Mouse (Mus musculus): ENCODE results near the gene Fam78b. TPM values are rescaled to one million over a fixed set of nuclear protein-coding genes. Genes with fewer than 3 reads are reported as not detected.

Fam78b gene
- polyA plus RNA-seq (2015; fragmentation: Nextera tagmentation; extraction: Ambion mirVana): 0.89 and 1.2 TPM in 2 replicates

- no peaks in the 10 kb centered on the region for H3K9me3 ChIP-seq (replicated peaks)
- peak within 1 kb of the TSS; percentile 56 for H3K27ac ChIP-seq
- no peaks in the 10 kb centered on the region for H3K36me3 ChIP-seq
- under 1% methylated on average over 72 of the region's 85 CpGs for WGBS
- H3K27me3 ChIP-seq: peaks cover 39% of the 10 kb centered on the region
- peak within 1 kb of the TSS; percentile 75 for H3K4me3 ChIP-seq
- peak within 1 kb of the TSS; percentile 67 for H3K9ac ChIP-seq
- H3K4me1 ChIP-seq (replicated peaks): peaks cover 13% of the 10 kb centered on the region
- ATAC-seq (replicated peaks; ENCODE audit: insufficient number of reproducible peaks, insufficient read depth, low FRiP score, low read depth): peak; percentile 41
- peak within 1 kb of the TSS; percentile 96 for H3K4me2 ChIP-seq
Observed at GRCm38 (mm10) chr1:167001174-167001843, at the start of gene Fam78b. Gene Fam78b (plus strand): TSS chr1:167001417.

DNA sequence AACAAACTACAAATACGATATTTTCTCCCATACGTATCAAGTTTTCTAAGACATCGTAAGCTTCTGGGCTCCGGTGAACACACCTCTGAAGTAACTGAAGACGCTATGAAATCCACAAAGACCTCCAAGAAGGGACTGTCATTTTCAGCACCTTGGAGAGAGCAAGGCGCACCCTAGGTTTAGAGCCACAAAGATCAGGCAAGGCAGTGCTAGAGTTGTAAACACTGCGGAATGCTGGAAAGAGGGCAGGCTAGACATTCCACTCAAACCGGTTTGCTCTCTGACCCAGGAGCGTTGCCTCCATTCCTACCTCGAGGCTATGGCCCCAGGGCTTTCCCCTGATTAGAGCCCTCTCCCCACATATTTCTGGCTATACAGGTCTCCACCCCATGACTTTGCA, 36.7 kb upstream of the Fam78b start:
- Histone ChIP-seq H3K27me3 (no peaks in the 10 kb centered on the region), H3K4me1 (replicated peaks) (no peaks in the 10 kb centered on the region), H3K9ac (no peak overlapping the region), H3K27ac (no peak overlapping the region), H3K4me3 (no peak overlapping the region), H3K36me3 (no peaks in the 10 kb centered on the region), H3K9me3 (replicated peaks) (no peaks in the 10 kb centered on the region), H3K4me2 (no peak overlapping the region)
- 29% methylated on average over 10 of the region's 10 CpGs for WGBS
- ATAC-seq (replicated peaks; ENCODE audit: insufficient number of reproducible peaks, insufficient read depth, low FRiP score, low read depth): no peak

- Histone ChIP-seq H3K4me1 (replicated peaks) (no peaks in the 10 kb centered on the region), H3K9me3 (replicated peaks) (no peaks in the 10 kb centered on the region), H3K4me2 (no peak overlapping the region), H3K9ac (no peak overlapping the region), H3K4me3 (no peak overlapping the region), H3K27ac (no peak overlapping the region), H3K36me3 (no peaks in the 10 kb centered on the region), H3K27me3 (no peaks in the 10 kb centered on the region)
- 52% methylated on average over 5 of the region's 5 CpGs for WGBS
- no peak for ATAC-seq (replicated peaks; ENCODE audit: insufficient number of reproducible peaks, insufficient read depth, low FRiP score, low read depth)
Observed at GRCm38 (mm10) chr1:166968271-166968670, 32.9 kb upstream of the Fam78b start.

GRCm38 (mm10) chr1:166973731-166974130, 27.5 kb upstream of the Fam78b start:
- Histone ChIP-seq H3K9ac (no peak overlapping the region), H3K4me2 (no peak overlapping the region), H3K27me3 (no peaks in the 10 kb centered on the region), H3K9me3 (replicated peaks) (no peaks in the 10 kb centered on the region), H3K4me1 (replicated peaks) (no peaks in the 10 kb centered on the region), H3K36me3 (no peaks in the 10 kb centered on the region), H3K27ac (no peak overlapping the region), H3K4me3 (no peak overlapping the region)
- WGBS: 84% methylated on average over 3 of the region's 3 CpGs
- no peak for ATAC-seq (replicated peaks; ENCODE audit: insufficient number of reproducible peaks, insufficient read depth, low FRiP score, low read depth)

- Histone ChIP-seq H3K9ac (no peak overlapping the region), H3K4me1 (replicated peaks) (no peaks in the 10 kb centered on the region), H3K36me3 (no peaks in the 10 kb centered on the region), H3K4me3 (no peak overlapping the region), H3K27ac (no peak overlapping the region), H3K27me3 (no peaks in the 10 kb centered on the region), H3K9me3 (replicated peaks) (no peaks in the 10 kb centered on the region), H3K4me2 (no peak overlapping the region)
- no peak for ATAC-seq (replicated peaks; ENCODE audit: insufficient number of reproducible peaks, insufficient read depth, low FRiP score, low read depth)
- 60% methylated on average over 5 of the region's 5 CpGs for WGBS
Observed at GRCm38 (mm10) chr1:166978611-166979010, 22.6 kb upstream of the Fam78b start.

DNA sequence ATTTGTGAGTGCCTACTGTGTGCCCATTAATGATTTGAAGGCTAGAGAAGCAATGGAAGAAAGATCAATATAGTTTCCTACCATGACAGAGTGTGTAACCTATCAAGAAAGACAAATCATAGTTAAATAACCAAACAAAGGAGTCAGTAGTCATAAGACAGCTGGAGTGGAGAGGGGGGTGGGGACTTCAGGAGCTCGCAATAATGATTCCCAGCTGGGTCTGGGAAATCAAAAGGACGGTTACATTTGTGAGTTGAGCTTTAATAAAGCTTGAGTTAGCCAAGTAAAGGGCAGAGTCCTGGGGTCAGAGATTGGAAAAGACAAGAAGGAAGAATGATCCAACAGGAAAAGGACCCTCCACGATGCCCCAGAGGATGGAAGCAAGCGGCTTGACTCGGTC, 7.0 kb upstream of the Fam78b start:
- no peaks in the 10 kb centered on the region for H3K36me3 ChIP-seq
- ATAC-seq (replicated peaks; ENCODE audit: insufficient number of reproducible peaks, insufficient read depth, low FRiP score, low read depth): no peak
- H3K4me2 ChIP-seq: no peak overlapping the region
- no peaks in the 10 kb centered on the region for H3K9me3 ChIP-seq (replicated peaks)
- H3K27ac ChIP-seq: no peak overlapping the region
- H3K9ac ChIP-seq: no peak overlapping the region
- no peaks in the 10 kb centered on the region for H3K4me1 ChIP-seq (replicated peaks)
- no peaks in the 10 kb centered on the region; the same call in 1 of the 2 replicates for H3K27me3 ChIP-seq
- WGBS: 67% methylated on average over 5 of the region's 5 CpGs
- H3K4me3 ChIP-seq: no peak overlapping the region

GRCm38 (mm10) chr1:166996250-166996649, 5.0 kb upstream of the Fam78b start:
- Histone ChIP-seq H3K9me3 (replicated peaks) (no peaks in the 10 kb centered on the region), H3K36me3 (no peaks in the 10 kb centered on the region), H3K4me2 (no peak overlapping the region), H3K4me3 (no peak overlapping the region), H3K4me1 (replicated peaks) (peaks cover under 1% of the 10 kb centered on the region), H3K27ac (no peak overlapping the region), H3K27me3 (peaks cover 10% of the 10 kb centered on the region), H3K9ac (no peak overlapping the region)
- no peak for ATAC-seq (replicated peaks; ENCODE audit: insufficient number of reproducible peaks, insufficient read depth, low FRiP score, low read depth)
- 52% methylated on average over 8 of the region's 8 CpGs for WGBS

DNA sequence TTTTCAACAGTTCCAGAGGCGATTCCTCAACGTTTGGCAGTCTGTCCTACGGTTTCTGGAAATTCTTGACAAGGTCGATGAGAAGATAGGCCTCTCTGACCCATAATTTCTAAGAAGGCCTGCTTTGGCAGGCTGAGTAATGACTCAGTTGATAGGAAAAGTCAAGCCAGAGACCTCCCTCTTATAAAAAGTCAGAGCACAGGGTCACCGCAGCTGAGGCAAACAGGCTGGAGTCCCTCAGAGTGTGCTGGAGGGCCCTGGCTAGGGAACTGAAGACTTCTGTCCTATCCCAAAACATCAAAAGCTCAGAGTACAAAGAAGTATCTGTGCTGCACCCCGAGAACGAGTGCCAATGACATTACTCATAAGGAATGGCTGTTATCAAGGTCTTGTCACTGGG, 4.4 kb upstream of the Fam78b start:
- no peak overlapping the region for H3K4me3 ChIP-seq
- ATAC-seq (replicated peaks; ENCODE audit: insufficient number of reproducible peaks, insufficient read depth, low FRiP score, low read depth): no peak
- no peaks in the 10 kb centered on the region for H3K36me3 ChIP-seq
- H3K9me3 ChIP-seq (replicated peaks): no peaks in the 10 kb centered on the region
- 40% methylated on average over 7 of the region's 7 CpGs for WGBS
- H3K27me3 ChIP-seq: peaks cover 16% of the 10 kb centered on the region
- H3K9ac ChIP-seq: no peak overlapping the region
- peaks cover 7% of the 10 kb centered on the region for H3K4me1 ChIP-seq (replicated peaks)
- H3K4me2 ChIP-seq: no peak overlapping the region
- no peak overlapping the region for H3K27ac ChIP-seq

DNA sequence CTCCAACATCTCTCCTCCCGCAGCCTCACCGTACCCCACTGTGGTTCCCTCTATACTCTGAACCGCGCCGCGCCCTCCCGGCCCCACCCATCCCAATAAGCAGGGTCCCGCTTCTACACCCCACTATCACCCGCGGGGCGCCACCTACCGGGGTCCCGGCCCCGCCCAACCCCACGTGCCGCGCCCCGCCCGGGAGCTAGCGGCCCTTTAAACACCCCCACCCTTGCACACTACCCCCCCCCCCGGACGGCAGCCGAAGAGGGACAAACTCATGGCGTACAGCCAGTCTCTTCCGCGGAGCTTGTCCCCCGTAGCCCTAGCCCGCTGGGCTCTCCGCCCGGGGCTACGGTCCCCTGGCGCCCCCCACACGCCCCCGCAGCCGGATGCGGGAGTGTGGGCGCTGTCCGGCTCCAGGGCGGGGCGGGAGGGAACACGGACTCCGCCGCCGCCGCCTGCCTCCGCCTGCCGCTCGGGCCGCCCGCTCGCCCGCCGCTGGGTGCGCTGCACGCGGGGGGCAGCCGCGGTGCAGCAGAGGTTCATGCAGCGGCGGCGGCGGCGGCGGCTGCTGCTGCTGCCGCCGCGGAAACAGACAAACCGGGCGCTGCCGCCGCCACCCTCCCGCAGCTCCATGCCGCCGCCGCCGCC, 566 bp upstream of the Fam78b start:
- Histone ChIP-seq H3K4me3 (peak overlapping the region; percentile 75), H3K9me3 (replicated peaks) (no peaks in the 10 kb centered on the region), H3K27me3 (peaks cover 39% of the 10 kb centered on the region), H3K27ac (peak overlapping the region; percentile 56), H3K9ac (peak overlapping the region; percentile 67), H3K4me2 (peak overlapping the region; percentile 96), H3K36me3 (no peaks in the 10 kb centered on the region), H3K4me1 (replicated peaks) (peaks cover 13% of the 10 kb centered on the region)
- WGBS: under 1% methylated on average over 51 of the region's 76 CpGs
- peak; percentile 60 for ATAC-seq (replicated peaks; ENCODE audit: insufficient number of reproducible peaks, insufficient read depth, low FRiP score, low read depth)

GRCm38 (mm10) chr1:167001844-167002485, 748 bp downstream of the Fam78b start:
- under 1% methylated on average over 30 of the region's 30 CpGs for WGBS
- peaks cover 39% of the 10 kb centered on the region for H3K27me3 ChIP-seq
- H3K36me3 ChIP-seq: no peaks in the 10 kb centered on the region
- ATAC-seq (replicated peaks; ENCODE audit: insufficient number of reproducible peaks, insufficient read depth, low FRiP score, low read depth): no peak
- peak overlapping the region; percentile 75 for H3K4me3 ChIP-seq
- H3K4me1 ChIP-seq (replicated peaks): peaks cover 13% of the 10 kb centered on the region
- peak overlapping the region; percentile 67 for H3K9ac ChIP-seq
- peak overlapping the region; percentile 96 for H3K4me2 ChIP-seq
- H3K9me3 ChIP-seq (replicated peaks): no peaks in the 10 kb centered on the region
- H3K27ac ChIP-seq: peak overlapping the region; percentile 31; the same call in 1 of the 2 replicates

DNA sequence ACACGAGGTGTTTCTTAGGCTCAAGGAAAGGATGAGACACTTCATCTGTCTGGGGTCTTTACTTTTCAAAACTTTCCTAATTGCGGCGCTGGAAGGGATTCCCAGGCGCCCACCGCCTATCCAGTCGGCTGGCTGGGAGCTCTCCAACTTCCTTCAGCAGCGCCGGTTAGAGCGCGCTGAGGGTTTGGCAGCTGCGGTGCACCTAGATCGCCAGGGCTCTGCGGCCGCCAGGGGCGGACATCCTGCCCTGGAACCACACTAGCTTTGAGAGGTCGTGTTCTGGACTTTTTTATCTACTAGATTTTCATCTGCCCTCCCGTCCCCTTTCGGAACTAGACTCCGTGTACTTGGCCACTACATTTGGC, 1.3 kb downstream of the Fam78b start:
- H3K27me3 ChIP-seq: peaks cover 39% of the 10 kb centered on the region
- under 1% methylated on average over 19 of the region's 19 CpGs for WGBS
- H3K36me3 ChIP-seq: no peaks in the 10 kb centered on the region
- peaks cover 13% of the 10 kb centered on the region for H3K4me1 ChIP-seq (replicated peaks)
- peak overlapping the region; percentile 96 for H3K4me2 ChIP-seq
- peak overlapping the region; percentile 75 for H3K4me3 ChIP-seq
- H3K9me3 ChIP-seq (replicated peaks): no peaks in the 10 kb centered on the region
- H3K9ac ChIP-seq: no peak overlapping the region
- no peak overlapping the region; the same call in 1 of the 2 replicates for H3K27ac ChIP-seq
- 0 out of 2 replicates have a peak, but pooled peaks have one; percentile 32 for ATAC-seq (replicated peaks; ENCODE audit: insufficient number of reproducible peaks, insufficient read depth, low FRiP score, low read depth)
